Mouse (Mus musculus): Measurements from ENCODE around the gene Rcc1.
"Not testable (repeated sequence)": the region's sequence is repeated elsewhere in the genome, so short reads cannot be mapped to it uniquely, and the experiment has no call there.

The Rcc1 gene

DNA sequence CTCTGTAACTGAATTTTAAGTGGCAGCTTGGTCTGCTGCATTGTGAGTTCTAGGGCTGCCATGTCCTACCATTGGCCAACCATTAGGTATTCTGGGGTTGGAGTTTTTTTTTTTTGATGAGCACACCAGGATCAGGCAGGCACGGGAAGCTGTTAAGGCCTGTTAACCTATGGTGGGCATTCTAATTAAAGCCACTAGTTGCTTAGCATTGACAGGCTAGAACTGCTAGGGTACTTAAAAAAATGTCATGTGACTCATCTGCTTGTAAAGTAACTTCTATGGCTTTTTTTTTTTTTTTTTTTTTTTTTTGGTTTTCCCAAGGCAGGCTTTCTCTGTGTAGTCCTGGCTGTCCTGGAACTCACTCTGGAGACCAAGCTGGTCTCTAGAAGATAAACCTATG lies 42.2 kb downstream of the Rcc1 start:
- no peak for DNase-seq

DNA sequence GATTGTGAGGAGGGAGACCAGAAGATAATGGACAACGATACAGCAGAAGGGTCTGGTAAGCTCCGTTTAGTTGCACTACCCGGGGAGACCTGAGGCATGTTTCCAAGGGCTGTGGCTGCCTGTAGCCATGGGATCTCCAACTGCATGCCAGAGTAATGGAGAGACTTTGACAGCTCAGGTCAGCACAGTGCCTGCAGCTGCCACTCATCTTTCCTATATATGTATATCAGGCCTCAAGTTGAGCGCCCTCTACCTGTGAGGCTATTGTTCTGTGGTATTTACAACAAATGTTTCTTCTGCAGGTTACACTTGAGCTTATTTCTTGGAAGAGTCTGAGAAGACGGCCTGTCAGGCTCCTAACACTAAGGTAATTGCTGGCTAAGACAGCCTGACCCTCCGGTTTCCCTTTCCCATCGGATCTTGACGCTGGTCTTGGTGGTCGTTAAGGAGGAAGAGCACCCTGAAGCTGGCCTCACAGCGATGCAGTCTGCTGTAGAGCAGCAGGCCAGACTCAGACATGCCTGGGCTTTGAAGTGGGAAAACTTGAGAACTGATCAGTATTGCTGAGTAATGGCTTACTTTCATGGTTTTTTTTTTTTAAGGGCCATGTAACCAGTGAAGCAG lies 43.4 kb downstream of the Rcc1 start:
- peak; percentile 48 for DNase-seq

- DNase-seq: no peak
These were observed 44.1 kb downstream of the Rcc1 start for GRCm38 (mm10) chr4:132309140-132309848.

- DNase-seq: peak; percentile 95
These were observed 44.8 kb downstream of the Rcc1 start for GRCm38 (mm10) chr4:132308437-132309139.

- DNase-seq: peak; percentile 26
These were observed 47.4 kb downstream of the Rcc1 start for GRCm38 (mm10) chr4:132306004-132306403.

GRCm38 (mm10) chr4:132305276-132305675 lies 48.1 kb downstream of the Rcc1 start:
- no peak for DNase-seq

GRCm38 (mm10) chr4:132303484-132303883 lies 49.9 kb downstream of the Rcc1 start:
- DNase-seq: not testable (repeated sequence)

DNA sequence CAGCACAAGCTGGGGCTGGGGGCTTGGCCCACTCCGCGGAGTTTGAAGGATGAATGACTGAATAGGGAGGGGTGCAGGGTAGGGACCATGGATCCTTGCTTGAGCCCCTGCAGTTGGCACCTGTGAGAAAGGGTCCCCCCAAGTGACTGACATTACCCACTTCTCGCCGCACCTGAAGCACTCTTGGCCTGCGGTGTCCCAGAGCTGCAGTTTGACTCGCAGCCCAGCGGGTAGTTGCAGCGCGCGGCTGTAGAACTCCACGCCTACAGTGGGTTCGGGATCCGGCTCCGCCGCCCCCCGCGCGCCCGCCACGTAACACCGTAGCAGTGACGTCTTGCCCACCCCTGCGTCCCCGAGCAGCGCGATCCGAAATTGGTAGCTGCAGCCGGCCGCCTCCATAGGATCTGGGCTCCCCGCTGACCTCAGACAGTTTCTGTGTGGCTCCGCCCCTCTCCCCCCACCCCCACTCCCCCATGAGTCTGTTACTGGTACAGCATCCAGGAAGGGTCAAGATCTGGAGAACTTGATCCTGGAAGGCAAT lies 50.4 kb downstream of the Rcc1 start, which contains the start of gene Rab42:
TSS of gene Rab42 (minus strand) at position 447 of the 541 bp plus-strand sequence.
- peak; percentile 58 for DNase-seq

DNA sequence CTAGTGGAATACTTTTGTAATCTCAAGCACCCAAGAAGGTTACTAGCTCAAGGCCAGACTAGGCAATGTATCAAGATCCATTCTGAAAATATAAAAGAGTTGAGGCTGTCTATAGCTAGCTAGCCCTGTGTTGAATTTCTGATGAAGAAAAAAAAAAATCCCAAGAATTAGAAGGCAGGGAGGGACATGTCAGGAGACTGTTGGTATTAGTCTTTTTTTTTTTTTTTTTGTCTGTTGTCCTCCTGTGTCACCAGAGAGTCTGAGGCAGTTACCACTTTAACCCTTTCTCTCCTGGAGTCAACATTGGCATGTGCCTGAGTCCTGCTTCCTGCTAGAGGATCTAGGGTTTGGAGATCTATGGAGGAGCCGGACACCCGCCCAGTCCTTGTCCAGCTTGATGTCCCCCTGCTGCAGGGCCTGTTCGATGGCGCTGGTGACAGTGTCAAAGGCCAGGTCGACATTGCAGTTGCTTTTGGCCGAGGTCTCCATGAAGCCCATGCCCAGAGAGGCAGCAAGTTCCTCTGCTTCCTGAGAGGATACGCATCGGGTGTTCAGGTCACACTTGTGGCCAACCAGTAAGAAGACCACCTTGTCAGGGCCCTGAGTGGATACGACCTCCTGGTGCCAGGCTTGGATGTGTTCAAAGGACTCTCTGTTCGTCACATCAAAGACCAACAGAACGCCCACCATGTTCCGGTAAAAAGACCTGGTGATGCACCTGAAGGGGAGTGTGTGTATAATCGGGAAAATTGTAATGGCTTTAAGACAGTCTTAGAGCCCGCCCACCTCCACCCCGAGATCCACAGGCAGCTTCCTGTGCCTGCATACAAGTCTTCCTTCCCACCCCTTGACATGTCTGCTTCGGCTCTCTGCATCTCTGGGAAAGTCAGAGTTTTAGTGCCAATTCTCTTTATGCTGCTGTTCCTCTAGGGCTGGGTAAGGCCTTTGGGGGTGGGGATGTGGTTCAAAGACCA lies 51.2 kb downstream of the Rcc1 start:
- no peak for DNase-seq

GRCm38 (mm10) chr4:132301486-132301885 lies 51.9 kb downstream of the Rcc1 start:
- DNase-seq: no peak

- DNase-seq: no peak
These were observed 53.6 kb downstream of the Rcc1 start for GRCm38 (mm10) chr4:132299849-132300248.

GRCm38 (mm10) chr4:132295696-132296390 lies 57.6 kb downstream of the Rcc1 start:
- no peak for DNase-seq

DNA sequence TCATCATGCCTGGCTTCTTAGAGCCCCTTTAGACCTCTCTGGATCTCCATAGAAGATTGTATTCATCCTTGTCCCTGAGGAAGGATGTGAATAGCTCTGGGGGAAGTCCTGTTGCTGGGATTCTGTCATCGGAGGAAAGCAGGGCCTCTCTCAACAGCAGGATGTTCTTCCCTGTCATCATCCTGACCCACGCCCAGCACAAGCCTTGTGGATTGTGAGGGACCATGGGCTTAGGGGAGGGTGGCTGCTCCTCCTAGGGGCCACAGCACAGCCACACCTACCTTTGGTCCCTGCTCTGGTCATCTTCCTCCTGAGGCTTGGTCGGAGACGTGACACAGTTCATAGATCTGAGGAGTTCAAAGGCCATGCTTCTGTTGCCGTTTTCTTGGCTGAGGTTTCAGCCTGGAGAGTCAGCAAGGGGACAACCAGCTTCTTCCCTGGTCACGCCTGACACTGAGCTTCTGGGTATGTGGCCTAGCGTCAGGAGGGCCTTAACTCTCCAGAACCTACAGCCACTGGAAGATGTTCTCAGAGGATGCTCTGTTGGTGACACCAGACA lies 59.6 kb downstream of the Rcc1 start:
- no peak for DNase-seq

DNA sequence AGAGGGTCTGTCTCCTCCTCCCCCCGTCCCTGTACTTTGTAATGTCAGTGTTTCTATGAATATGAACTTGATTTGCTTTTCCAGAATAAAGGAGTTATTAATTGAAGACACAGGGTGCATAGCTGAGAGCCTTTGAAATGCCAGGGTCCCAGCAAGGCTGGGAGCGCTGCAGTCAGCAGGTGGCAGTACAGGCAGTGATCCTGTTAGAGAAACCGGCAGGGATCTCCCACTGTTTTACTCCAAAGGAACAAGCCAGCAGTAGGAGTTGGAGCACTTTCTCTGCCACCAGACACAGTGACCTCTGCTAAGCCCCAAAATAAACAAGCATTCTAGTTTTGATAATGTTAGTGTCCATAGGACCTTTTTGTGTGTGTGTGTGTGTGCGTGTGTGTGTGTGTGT lies 60.4 kb downstream of the Rcc1 start:
- peak; percentile 34 for DNase-seq

GRCm38 (mm10) chr4:132291624-132292335 lies 61.6 kb downstream of the Rcc1 start:
- DNase-seq: no peak

DNA sequence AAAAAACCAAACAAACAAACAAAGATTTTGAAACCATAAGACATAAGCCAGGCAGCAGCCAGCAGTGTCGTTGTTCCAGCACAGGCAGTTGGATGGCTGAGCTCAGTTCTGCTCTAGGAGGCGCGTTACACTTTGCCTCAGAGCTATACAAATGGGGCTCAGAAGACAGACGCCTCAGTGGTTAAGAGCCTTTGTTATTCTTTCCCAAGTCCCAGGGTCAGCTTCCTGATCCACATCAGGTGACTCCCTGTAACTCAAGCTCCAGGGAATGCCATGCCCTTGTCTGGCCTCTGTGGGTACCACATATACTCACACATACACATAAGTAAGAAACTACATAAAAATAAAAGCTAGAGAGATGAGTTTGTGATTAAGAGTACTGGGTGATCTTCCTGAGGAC lies 62.3 kb downstream of the Rcc1 start:
- DNase-seq: no peak

DNA sequence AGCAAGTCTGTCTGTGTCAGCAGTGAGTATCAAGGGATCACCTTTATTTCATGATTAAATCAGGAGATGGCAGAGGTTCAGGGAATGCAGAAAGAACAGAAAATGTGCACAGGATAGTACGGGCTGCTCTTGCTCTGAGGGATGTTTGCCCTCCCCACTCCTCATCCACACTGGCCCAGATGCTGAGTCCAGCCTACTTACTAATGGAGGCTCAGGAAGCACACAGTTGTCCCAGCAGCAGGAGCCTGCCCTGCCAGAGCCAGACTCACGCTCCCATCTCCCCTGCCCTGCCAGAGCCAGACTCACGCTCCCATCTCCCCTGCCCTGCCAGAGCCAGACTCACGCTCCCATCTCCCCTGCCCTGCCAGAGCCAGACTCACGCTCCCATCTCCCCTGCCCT lies 64.6 kb downstream of the Rcc1 start:
- not testable (repeated sequence) for DNase-seq
